Mouse (Mus musculus): ENCODE measurements around the gene Olfr911-ps1.

Olfr911-ps1 gene

DNA sequence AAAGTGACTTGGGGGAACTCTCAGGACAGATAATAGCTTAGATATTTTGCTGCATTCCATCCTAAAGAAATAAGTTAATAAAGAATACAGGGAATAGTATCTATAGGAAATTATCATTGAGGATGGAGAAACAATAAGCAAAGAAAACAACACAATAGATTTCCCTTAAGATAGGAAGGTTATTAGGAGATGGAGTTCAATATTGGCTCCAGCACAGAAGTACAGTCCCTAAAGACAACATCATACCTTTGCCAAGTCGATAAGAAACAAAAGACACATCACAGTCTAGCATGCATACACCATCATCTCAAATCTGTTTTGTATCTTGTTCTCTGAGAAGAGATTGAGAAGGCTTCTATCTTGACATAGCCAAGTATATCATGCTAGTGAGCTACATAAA, at the start of gene Olfr911-ps1:
Gene Olfr911-ps1 (plus strand): TSS at position 301 of the 400 bp plus-strand sequence.
- DNase-seq (ENCODE audit: low spot score in 2 of 2): no peak

- no peak for DNase-seq (ENCODE audit: low spot score in 2 of 2)
These were observed 34.6 kb upstream of the Olfr911-ps1 start, which contains the start of gene Olfr906 for GRCm38 (mm10) chr9:38486785-38487184. TSS of gene Olfr906 (plus strand) at chr9:38487085.

- no peak for DNase-seq (ENCODE audit: low spot score in 2 of 2)
These were observed 25.9 kb upstream of the Olfr911-ps1 start, which contains the start of gene Olfr907 for GRCm38 (mm10) chr9:38495501-38495900. TSS of gene Olfr907 (plus strand) at chr9:38495801.

DNA sequence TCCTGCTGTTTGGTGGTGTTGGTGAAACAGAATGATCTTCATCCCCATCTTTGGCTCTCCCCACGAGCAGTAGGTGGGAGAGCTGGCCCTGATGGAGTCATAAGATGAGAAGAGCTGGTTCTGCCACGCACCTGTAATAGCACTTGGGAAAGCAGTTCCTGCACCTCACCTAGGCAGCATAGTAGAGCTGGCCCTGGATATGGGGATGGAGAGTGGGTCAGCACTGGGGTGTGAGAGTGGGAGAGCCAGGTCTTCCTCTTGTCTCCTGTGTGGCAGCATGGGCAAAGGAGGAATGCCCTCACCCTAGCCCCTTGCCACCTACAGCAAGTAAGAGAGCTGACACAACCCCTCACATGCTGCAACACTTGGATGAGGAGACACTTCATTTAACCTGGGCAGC, 9.0 kb upstream of the Olfr911-ps1 start:
- DNase-seq (ENCODE audit: low spot score in 2 of 2): no peak

- no peak for DNase-seq (ENCODE audit: low spot score in 2 of 2)
These were observed 16.2 kb downstream of the Olfr911-ps1 start, which contains the start of gene Olfr910 for GRCm38 (mm10) chr9:38537549-38537948. TSS of gene Olfr910 (plus strand) at chr9:38537849.

Measured in spleen, postnatal 10 days (tissue).